In the genomic region with DNA sequence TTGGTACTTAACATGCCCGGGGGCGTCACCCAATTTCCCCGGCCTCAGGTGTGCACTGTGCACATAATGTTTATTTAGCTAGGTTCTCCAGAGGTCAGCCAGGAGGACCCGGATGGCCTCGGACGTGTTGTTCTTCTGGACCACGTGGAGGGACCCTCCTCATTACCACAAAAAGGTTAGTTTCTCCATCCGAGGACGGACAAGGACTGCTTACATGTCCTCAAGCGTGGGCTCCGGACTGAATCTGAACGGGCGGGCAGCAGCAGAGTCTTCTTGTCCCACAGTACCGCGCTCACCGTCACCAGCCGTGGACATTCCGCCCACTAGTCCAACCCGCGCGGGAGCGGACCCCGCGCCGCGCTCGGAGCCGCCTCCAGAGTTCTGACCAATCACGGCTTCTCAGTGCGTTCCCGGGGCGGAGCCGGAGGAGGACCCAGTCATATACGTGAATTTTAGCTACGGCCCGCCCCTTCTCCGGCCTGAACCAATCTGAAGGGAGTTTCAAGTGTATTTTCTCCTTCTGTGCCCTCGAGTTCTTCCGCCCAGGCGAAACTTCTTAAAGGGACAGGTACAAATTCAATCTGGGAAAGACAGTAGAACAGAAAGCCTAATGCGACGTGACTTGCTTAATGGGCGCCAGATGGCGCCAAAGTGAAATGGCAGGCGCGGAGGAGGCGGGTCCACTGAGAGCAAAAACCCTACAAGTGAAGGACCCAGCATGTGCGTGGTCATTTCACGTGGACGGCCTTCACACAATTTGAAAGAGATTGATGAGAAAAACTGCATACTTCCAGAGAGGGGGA, we compare ENCODE assay signal across 8 mouse cellular contexts. TPM values are rescaled to one million over a fixed set of nuclear protein-coding genes. Genes with fewer than 3 reads are reported as not detected.
DNase-seq lines count a peak whose midpoint lies in the region; ATAC-seq and TF ChIP-seq lines count a peak whose summit lies in the region.

Dctpp1 (minus strand) TSS at position 401 of the 803 bp plus-strand sequence.

- no peaks in the 10 kb centered on the region for H3K9me3 ChIP-seq in megakaryocyte, embryonic 14.5 days

- no peak within 1 kb of the TSS for H3K27ac ChIP-seq in cortical plate, adult 2 months (ENCODE audit: insufficient read depth, low read length)

- H3K4me1 ChIP-seq in cortical plate, adult 2 months (ENCODE audit: control insufficient read depth, insufficient read depth, low read length): peaks cover 2% of the 10 kb centered on the region; the same call in 1 of the 2 replicates
- peaks cover 72% of the 10 kb centered on the region for H3K4me1 ChIP-seq in megakaryocyte, embryonic 14.5 days

- H3K36me3 ChIP-seq in megakaryocyte, embryonic 14.5 days (replicated peaks; ENCODE audit: low read length): peaks cover 19% of the 10 kb centered on the region

- DNase-seq in gastrocnemius, adult 8-10 months (ENCODE audit: low spot score in 2 of 2): peak; percentile 99
- DNase-seq in hindlimb bud, embryonic 11.5 days (ENCODE audit: extremely low spot score, low read depth, low spot score): peak; percentile 96
- DNase-seq in left cerebral cortex, adult 8-10 months (ENCODE audit: low spot score in 2 of 2): peak; percentile 95 to 99
- DNase-seq in right cerebral cortex, postnatal 10 days (ENCODE audit: low spot score in 2 of 2): peak; percentile 99
- peak; percentile 89 for DNase-seq in urinary bladder, postnatal 25 days (ENCODE audit: low spot score)

- no peaks in the 10 kb centered on the region for H3K27me3 ChIP-seq in megakaryocyte, embryonic 14.5 days (replicated peaks)

- TF ChIP-seq POLR2A in cortical plate, adult 2 months (IDR thresholded peaks at IDR 0.05; ENCODE audit: extremely low read depth, insufficient read depth, low read length): peak; percentile 75

- peak; percentile 99 for ATAC-seq in activated CD4-positive, CD25-positive, alpha-beta regulatory T cell, adult 4 months

- peak within 1 kb of the TSS; percentile 68 for H3K4me3 ChIP-seq in cortical plate, adult 2 months (ENCODE audit: insufficient read depth, low read length)
- peak within 1 kb of the TSS; percentile 97 for H3K4me3 ChIP-seq in megakaryocyte, embryonic 14.5 days (replicated peaks)

- peak; percentile 78 for TF ChIP-seq CTCF in cortical plate, adult 2 months (IDR thresholded peaks at IDR 0.05; ENCODE audit: extremely low read depth, insufficient read depth, low read length)

RNA-seq across cellular contexts. Expression of gene Dctpp1, which starts in this region (rescaled TPM):
- polyA plus RNA-seq in activated CD4-positive, CD25-positive, alpha-beta regulatory T cell, adult 4 months (2017; shearing (Covaris generic)): 10 to 100 TPM; 48.1 to 69.5 TPM
- polyA plus RNA-seq in cortical plate, adult 2 months (2012; rRNA removed): 33.0 and 37.4 TPM in 2 replicates
- total RNA-seq in gastrocnemius, adult 8-10 months (2022): 10 to 100 TPM; 31.3 to 38.3 (median 33.9) TPM
- 10 to 100 TPM; 24.3 to 28.3 (median 26.0) TPM for total RNA-seq in left cerebral cortex, adult 8-10 months (2022)
- polyA plus RNA-seq in megakaryocyte, embryonic 14.5 days (2012; ENCODE audit: insufficient read depth, low replicate concordance): 65.3 and 143 TPM in 2 replicates
